Mouse (Mus musculus) lung, postnatal 36 days (tissue): ENCODE data around the gene Fbn1.
A peak's percentile ranks its signal among the peaks of the same experiment; 100 is the strongest.

Experiments
- DNase-seq: peaks from one replicate; pipeline ENCODE4 v3.0.0; 2022; ENCODE audit warnings: mixed read lengths

The Fbn1 gene

DNA sequence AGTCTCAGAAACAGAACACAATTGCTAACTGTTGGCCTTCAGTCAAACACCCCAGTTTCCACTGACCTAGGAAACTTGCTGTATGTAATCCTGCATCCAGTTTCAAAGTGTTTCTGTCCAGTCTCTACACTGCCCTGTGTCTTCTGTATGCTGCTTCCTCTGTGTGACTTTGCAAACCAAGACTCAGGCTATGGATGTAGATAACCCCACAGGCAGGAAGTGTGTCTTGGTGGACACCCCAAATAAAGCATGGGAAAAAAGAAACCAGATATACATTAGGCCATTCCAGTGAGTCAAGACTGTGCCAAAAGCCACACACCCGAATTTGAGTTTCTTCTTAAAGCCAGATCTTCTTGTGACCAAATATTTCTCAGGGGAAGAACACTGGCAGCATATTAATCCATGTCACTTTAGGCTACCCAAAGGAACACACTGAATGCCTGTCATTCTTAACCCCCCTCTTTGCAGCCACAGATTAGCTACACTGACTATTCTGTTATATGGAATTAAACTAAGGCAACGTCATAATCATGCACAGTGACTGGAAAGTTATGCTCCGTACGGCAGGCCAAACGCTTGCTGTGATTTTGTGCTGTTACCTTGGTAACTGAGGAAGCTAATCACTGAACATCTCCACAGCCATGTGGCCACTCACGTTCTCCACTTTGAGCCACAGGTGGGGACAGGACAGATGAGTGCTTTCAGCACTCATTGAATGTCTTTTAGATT, 55.3 kb downstream of the Fbn1 start:
- DNase-seq: no peak

DNA sequence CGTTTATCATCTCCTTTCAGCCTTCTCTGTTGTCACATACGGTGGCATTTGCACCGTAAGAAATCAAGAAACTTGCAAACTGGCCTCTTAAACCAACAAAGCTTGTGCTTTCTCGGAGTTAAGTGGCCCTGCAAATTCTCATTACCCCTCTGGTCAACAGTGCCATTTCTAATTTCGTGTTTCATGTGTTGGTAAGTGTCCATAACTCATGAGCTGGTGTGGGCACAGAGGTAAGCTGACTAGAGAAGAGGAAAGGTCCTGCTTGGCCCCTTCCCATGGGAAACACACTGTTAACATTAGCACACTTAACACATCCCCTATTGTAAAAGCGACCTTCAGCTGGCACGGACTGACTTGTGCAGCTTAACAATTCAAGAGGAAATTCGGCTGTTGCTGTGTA, 58.4 kb downstream of the Fbn1 start:
- DNase-seq: no peak

- DNase-seq: peak; percentile 37
These were observed 58.9 kb downstream of the Fbn1 start for GRCm38 (mm10) chr2:125448881-125449280.

- no peak for DNase-seq
These were observed 60.4 kb downstream of the Fbn1 start for GRCm38 (mm10) chr2:125447274-125447898.

DNA sequence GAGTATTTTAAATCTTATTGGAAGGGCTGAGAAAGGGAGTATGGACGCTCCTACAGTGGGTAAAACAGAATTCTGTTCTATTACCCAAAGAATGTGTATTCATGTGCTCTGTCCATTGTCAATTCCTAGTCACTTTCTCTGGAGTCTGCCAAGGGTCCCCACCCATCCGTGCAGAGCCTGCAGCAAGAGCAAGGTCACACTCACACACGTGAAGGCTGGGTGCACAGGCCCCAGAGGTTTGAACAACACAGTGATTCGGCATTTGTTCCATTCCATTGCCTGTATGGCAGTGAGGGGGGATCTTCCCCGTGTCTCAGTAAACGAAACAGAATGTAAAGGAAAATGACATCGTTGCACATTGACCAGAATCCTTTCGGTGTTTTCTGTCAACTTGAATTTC, 69.4 kb downstream of the Fbn1 start:
- DNase-seq: no peak

DNA sequence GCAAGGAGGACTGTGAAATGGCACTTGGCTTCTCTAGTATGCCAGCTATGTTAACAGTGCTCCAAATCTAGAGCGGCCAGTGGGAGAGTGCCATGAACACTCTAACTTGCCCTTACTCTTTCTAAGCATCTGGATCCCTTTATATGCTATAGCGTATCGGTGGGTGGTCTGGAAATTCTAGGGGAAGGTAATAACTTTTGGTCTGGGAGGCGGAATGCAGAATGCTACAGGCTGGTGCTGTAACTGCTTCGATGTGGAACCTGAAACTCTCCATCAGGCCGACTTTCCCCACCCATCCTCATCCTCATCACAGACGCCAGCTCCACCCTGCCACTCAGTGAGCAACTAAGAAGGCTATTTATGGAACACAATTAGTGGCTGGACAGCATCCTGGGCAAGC, 71.6 kb downstream of the Fbn1 start:
- DNase-seq: no peak

DNA sequence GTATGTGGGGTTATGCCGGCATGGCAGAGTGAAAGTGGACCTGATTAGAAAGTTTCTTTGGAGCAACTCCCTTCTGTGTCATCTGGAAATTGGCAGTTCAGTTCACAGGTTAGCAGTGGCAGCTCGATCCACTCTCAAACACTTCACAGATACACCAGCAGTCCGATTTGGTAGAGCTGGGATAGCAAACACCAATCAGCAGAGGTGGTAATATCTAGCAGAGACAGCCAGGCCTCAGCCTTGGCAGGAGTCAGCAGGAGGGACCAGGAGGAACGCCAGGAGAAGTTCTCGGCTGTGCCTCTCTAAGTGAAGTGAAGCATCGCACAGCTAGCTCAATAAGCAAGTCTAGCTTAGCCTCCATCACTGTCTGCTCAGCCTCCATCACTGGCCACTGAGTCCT, 74.3 kb downstream of the Fbn1 start:
- no peak for DNase-seq

GRCm38 (mm10) chr2:125431491-125431890, 76.3 kb downstream of the Fbn1 start:
- DNase-seq: no peak

GRCm38 (mm10) chr2:125428811-125429438, 78.9 kb downstream of the Fbn1 start:
- DNase-seq: peak; percentile 29

- no peak for DNase-seq
These were observed 87.2 kb downstream of the Fbn1 start for GRCm38 (mm10) chr2:125420604-125421003.

DNA sequence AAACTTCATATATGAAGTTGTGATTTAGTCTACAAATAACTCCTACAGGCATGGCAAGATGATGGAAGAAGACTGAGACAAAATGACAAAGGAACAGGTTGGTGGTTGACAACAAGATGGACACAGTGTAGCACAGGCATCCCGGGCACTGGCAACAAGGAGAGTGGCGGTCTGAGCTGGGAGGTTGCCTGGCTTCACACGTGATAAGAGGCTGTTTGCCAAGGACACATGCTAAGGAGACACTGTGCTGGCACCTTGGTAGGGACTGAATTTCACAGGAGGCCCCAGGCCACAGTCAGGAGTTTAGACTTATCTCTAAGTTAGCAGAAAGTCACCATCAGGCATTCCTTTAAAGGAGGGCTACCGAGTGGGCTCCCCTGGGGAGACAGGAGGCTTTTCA, 88.1 kb downstream of the Fbn1 start:
- no peak for DNase-seq

DNA sequence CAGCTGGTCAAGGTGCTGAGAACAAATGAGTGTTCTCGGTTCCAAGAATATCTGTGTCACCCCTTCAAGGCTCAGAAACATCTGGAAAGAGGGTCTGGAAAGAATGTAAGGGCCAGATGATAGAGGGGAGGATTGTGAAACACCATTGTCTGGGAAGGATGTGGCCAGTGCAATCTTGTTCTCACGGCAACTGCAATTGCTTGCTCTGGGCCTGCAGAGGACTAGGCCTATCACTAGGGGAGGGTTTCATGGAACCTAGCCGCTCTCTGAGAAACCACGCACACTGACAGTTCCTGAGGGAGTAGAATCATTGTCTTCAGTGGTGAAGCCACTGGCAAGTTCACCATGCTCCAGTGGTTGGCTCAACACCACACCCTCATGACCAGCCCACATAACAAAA, 89.2 kb downstream of the Fbn1 start:
- no peak for DNase-seq

- DNase-seq: no peak
These were observed 91.1 kb downstream of the Fbn1 start for GRCm38 (mm10) chr2:125416541-125417245.

DNA sequence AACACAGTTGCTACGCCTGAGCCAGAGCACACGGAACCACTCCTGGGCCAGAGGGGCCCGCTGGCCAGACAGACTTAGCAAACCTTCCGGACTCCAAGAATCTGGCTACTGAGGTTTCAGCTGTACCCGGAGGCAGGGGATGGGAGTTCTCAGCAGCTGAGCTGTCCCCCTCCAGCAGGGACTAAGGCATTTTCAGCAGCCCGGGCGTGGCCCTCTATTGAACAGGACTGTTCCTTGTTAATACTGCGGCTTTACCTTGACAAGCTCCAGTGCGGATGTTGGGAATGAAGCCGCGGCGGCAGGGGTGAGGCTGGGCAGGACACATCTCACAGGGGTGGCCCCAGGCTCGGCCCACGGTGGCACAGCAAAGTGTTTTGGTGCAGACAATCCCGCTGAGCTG, 95.4 kb downstream of the Fbn1 start:
- no peak for DNase-seq

DNA sequence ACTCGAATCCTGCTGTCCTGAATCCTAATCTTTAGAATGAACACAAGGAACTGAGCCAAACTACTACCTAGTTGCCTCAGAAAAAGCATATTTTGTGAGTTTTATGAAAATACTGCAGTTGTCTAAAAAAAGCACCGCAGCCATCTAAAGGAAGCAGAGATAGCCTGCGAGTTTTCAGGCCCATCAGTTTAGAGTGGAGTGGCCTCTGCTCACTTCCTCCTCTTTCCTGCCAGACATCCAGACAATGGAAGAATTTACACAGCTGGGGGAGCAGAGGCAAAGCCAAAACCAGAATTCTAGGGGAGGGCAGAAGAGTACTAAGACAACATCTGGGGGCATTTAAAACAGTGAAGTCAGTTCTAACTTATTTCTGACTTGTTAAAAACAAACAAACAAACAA, 96.0 kb downstream of the Fbn1 start:
- no peak for DNase-seq

GRCm38 (mm10) chr2:125404509-125405105, 103.2 kb downstream of the Fbn1 start:
- no peak for DNase-seq

DNA sequence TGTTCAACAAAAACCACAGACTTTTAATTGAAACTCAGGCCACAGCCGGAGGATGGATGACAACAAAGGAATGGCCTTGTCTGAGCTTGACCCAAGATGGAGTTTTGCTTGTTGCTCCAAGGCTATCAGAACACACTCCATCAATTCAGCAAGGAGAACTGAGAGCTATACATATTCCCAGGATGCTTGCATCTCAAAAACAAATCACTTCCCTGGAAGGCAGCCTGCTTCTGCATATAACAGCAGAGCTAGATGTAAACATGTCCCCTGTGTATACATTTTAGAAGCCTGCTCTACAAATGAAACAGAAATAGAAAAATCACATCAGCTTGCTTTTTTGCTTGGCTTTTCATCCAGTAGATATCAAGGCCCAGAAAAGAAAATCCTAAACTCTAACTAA, 105.5 kb downstream of the Fbn1 start:
- DNase-seq: no peak

DNA sequence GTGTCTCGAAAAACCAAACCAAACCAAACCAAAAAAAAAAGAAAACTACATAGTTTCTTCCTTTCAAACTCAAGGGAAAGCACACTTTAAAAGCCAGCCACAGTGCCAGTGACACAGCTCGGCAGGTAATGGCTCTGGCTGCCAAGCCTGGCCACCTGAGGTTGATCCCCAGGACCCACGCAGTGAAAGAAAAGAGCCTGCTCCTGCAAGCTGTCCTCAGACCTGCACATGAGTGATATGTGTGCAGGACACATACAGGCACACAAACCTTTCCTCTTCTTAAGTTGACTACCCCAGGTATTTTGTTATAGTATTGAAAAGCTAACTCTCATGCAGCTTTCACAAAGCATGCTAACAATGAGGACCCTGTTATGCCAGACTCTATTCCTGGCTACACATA, 107.7 kb downstream of the Fbn1 start:
- DNase-seq: no peak

DNA sequence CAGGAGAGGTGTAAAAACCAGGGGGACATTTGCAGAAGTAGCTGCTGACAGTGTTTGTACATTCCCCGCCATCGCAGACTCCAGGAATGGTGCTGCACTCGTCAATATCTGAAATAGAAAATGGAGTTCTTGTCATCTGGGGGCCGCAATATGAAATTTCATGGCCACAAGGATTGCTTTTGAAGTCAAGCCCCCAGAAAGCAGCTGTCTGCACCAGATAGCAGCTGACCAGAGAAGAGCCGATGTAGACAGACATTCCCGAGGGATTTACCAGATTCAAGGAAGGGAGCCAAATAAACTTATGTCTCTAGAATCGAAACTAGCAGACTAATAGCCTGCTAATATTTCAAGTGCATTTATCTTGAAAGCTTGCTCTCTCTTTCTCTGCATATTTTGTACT, 110.0 kb downstream of the Fbn1 start:
- no peak for DNase-seq

DNA sequence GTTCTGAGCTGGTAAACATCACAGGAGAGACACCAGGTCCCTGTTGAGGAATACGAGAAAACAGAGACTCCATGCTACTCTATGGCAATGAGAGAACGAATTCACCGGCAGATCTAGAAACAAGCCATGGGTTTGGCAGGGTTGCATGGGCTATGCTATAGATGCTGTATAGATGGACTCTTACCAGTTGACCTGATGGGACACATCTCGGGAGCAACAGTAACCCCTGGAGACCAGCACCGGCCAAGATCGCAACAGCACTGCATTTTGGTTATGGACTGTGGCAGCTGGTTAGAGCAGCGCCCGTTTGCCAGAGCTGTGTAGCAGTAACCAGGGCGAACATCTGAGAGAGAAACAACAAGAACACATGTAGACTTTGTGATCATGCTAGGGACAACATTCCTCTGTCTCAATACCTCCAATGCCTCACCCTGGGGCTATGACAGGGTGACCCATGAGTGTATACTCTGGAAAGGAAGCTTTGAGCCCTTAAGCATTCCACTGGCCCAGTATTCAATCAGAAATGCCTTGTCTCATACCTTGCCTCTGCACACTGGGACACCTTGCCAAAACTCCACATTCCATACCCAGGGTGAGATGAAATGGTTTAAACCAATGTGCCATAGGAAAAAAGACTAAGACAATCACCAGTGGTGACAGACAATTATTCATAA, 113.2 kb downstream of the Fbn1 start:
- DNase-seq: no peak

GRCm38 (mm10) chr2:125391582-125391981, 116.2 kb downstream of the Fbn1 start:
- DNase-seq: no peak

- DNase-seq: no peak
These were observed 118.0 kb downstream of the Fbn1 start for GRCm38 (mm10) chr2:125389796-125390195.
